Mouse (Mus musculus) testis, adult 2 months (tissue): Measurements from ENCODE around the gene B3gat3.

Experiments
- CTCF ChIP-seq: fragments of 200-500 bp; IDR thresholded peaks from 2 replicates; pipeline ENCODE4 v1.5.1; 2012; ENCODE audit warnings: low read depth, mild to moderate bottlenecking, inconsistent platforms, low read length, moderate library complexity; ENCODE audit not compliant: control insufficient read depth, insufficient read depth, insufficient replicate concordance
- POLR2A ChIP-seq: fragments of 200-500 bp; IDR thresholded peaks from 2 replicates; pipeline ENCODE4 v1.6.1; 2012; ENCODE audit warnings: low read depth, mild to moderate bottlenecking, inconsistent platforms, low read length, moderate library complexity; ENCODE audit not compliant: control insufficient read depth

DNA sequence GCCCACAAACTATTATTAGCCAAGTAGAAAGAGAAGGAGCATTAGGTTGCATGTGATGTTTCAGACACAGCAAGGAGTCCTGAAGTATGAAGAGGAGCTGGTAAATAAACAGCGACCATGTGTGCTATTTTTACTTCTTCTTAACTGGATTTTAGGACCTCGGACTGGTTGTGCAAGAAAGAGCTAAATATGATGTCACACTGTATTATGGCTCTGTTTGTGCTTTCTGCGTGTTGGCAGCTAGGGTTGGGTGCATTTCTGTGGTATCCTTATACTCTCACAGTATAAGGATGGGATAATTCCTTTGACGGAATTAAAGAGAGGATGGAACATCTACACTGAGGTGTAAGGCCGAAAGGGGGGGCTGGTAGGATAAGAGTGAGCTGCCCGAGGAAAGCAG lies 25.1 kb downstream of the B3gat3 start:
- TF ChIP-seq CTCF: no peak
- no peak for TF ChIP-seq POLR2A
